Mouse (Mus musculus) cerebellum, postnatal 14 days (tissue): ENCODE results near the gene Usp3.

ENCODE experiments used
- DNase-seq, 2 experiments: peaks; one replicate each; pipeline ENCODE4 v3.0.0; 2021; ENCODE audit warnings: mixed read lengths in 2 of 2

The Usp3 gene

GRCm38 (mm10) chr9:66562215-66562614 lies 30.7 kb downstream of the Usp3 start:
- DNase-seq, result no peak

- no peak for DNase-seq
Measured at GRCm38 (mm10) chr9:66561496-66561895, 31.4 kb downstream of the Usp3 start.

GRCm38 (mm10) chr9:66560728-66561127 lies 32.2 kb downstream of the Usp3 start:
- DNase-seq, result no peak

GRCm38 (mm10) chr9:66560295-66560694 lies 32.6 kb downstream of the Usp3 start:
- DNase-seq, result peak in 1 of 2 experiments; percentile 26

- DNase-seq, result no peak
Measured at GRCm38 (mm10) chr9:66558971-66559370, 34.0 kb downstream of the Usp3 start.

GRCm38 (mm10) chr9:66542785-66543184 lies 50.2 kb downstream of the Usp3 start:
- DNase-seq, result no peak

GRCm38 (mm10) chr9:66521595-66521994 lies 71.3 kb downstream of the Usp3 start:
- no peak for DNase-seq

- no peak for DNase-seq
Measured at GRCm38 (mm10) chr9:66520299-66520698, 72.6 kb downstream of the Usp3 start.

GRCm38 (mm10) chr9:66518901-66519300 lies 74.0 kb downstream of the Usp3 start:
- DNase-seq, result no peak

- no peak for DNase-seq
Measured at GRCm38 (mm10) chr9:66518251-66518650, 74.7 kb downstream of the Usp3 start.

- DNase-seq, result no peak
Measured at GRCm38 (mm10) chr9:66517746-66518145, 75.2 kb downstream of the Usp3 start.

- peak; percentile 46 to 53 for DNase-seq
Measured at GRCm38 (mm10) chr9:66516296-66516940, 76.5 kb downstream of the Usp3 start.

GRCm38 (mm10) chr9:66515680-66516210 lies 77.2 kb downstream of the Usp3 start:
- peak in 1 of 2 experiments; percentile 23 for DNase-seq

- no peak for DNase-seq
Measured at GRCm38 (mm10) chr9:66515115-66515514, 77.8 kb downstream of the Usp3 start.

- DNase-seq, result peak; percentile 56 to 76
Measured at GRCm38 (mm10) chr9:66514256-66514770, 78.6 kb downstream of the Usp3 start, which contains the start of gene Fbxl22. TSS of gene Fbxl22 (minus strand) at chr9:66514593.

GRCm38 (mm10) chr9:66513661-66514255 lies 79.2 kb downstream of the Usp3 start:
- DNase-seq, result peak in 1 of 2 experiments; percentile 11

GRCm38 (mm10) chr9:66513150-66513549 lies 79.8 kb downstream of the Usp3 start:
- peak in 1 of 2 experiments; percentile 42 for DNase-seq

- peak; percentile 88 for DNase-seq
Measured at GRCm38 (mm10) chr9:66512351-66512671, 80.6 kb downstream of the Usp3 start.

GRCm38 (mm10) chr9:66511580-66512350 lies 81.2 kb downstream of the Usp3 start:
- DNase-seq, result peak; percentile 95 to 97

GRCm38 (mm10) chr9:66510944-66511343 lies 82.0 kb downstream of the Usp3 start:
- DNase-seq, result peak; percentile 58 to 74

GRCm38 (mm10) chr9:66510351-66510841 lies 82.5 kb downstream of the Usp3 start:
- peak; percentile 77 to 89 for DNase-seq

GRCm38 (mm10) chr9:66508890-66509399 lies 84.0 kb downstream of the Usp3 start:
- DNase-seq, result peak in 1 of 2 experiments; percentile 29

- peak in 1 of 2 experiments; percentile 16 for DNase-seq
Measured at GRCm38 (mm10) chr9:66507684-66508083, 85.3 kb downstream of the Usp3 start.
